Mouse (Mus musculus) urinary bladder, postnatal 14 days (tissue): Measurements from ENCODE around the gene Ltbp2.

Source experiments
- DNase-seq: peaks from one replicate; pipeline ENCODE4 v3.0.0; 2021; ENCODE audit warnings: low spot score

Gene Ltbp2

DNA sequence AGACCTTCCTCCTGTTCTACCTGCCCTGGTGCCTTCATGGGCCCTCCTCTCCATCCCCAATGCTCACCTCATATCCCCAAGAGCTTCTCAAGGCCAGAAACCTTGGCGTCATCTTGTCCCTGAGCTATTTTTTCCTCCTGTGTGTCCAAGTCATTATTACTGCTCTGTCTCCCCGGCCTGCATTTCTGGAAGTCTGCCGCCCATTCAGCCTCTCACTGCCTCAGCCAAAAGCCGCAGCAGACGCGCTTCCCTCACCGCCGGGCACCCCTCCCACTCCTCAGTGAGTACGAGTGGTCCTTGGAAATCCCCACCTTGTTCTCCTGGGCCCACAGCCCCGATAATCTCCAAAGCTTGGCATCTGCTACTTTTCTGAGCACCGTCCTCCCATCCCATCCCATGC lies 3.8 kb upstream of the Ltbp2 start:
- DNase-seq, result no peak

DNA sequence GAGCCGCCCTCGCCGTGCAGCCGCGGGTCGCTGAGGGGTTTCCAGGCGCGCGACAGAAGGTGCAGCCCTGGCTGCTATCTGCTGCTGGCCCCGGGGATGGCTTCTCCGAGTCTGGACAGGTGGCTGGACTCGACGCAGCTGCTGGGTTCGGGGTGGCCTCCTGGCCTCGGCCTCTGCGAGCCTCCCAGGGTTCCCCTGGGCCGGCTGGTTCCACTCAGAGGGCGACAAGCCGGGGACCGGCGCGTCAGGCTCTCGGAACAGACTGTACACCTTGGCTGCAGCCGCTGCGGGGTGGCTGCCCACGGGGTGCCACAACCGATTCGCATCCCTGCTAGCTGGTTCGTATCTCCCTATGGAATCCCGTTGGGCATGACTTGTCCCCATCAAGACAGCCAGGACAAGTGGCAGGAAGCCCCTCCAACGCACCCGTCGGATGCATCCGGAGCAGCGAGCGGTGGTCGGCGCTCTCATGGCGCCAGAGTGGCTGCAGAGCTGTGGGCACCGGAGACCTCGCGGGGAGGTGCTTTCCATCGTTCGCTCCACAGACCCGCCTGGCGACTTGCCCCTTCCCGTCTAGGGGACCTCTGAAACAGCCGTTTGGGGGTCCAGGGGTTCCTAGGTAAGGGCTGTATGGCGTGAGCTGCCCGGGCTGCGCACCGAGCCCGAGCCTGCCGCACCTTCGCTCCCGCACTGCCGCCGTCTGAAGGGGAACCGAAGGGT lies 411 bp downstream of the Ltbp2 start:
- no peak for DNase-seq

DNA sequence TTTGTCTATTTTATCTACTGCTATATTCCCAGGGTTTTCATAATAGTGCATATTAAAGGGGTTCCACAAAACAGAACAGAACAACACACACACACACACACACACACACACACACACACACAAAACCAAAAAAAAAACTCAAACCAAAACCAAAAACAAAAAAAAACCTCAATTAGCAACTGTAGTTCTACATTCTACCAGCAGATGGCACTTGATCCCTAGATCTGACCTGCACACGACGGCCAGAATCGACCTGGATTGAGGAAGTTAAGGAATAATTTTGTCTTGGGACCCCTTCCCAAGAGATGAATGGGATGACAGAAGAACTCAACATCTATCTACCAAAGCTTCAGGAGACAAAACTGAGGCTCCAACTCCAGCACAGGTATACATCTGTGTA lies 2.9 kb downstream of the Ltbp2 start:
- DNase-seq, result no peak

DNA sequence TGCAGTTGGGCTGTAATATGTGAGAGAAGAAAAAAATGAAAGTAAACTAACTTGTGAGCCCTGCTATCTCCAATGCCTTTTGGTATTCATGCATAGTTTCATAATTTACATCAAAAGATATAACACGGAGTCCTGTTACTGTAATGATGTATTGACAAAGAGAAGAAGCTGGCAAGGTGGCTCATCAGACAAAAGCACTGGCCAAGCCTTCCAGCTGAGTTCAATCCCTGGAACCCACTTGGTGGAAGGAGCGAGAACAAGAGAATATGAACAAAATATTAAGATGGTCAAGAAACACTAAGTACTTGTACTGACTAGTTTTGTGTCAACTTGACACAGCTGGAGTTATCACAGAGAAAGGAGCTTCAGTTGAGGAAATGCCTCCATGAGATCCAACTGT lies 4.0 kb downstream of the Ltbp2 start:
- DNase-seq, result no peak

DNA sequence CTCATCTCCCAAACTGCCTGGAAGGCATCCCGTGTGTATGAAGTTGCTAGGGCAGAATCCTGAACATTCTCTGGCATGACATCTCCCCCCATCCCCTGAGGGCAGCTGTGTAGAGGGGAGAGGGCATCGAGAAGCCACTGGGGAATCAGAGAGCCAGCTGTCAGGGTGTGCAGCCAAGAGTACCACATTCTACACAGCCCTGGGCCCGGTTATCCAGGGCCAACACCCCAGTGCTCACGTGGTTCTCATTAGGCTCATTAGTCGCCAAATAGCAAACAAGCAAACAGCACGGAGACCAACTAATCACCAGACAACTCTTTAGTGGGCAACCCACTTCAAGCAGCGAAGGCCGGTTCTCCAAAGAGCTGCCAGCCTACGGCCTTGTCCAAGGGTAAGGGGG lies 10.9 kb downstream of the Ltbp2 start:
- no peak for DNase-seq

DNA sequence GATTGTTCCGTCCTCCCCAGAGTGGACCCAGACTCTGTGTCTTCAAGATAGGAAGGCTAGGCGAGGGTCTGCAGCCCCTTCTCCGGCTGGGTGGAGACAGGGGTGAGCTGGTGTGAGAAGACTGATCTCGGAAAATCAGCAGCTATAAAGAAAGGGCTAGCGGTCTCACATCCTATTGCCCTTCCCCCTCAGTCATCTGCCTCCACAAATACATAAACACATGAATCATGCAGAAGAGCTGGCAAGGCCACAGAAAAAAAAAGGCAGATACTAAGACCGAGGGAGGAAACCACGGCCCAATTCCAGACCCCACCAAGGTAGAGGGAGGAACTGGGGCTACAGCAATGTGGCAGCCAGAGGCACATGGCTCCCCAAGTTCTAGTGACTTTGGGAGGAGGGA lies 11.5 kb downstream of the Ltbp2 start:
- DNase-seq, result peak; percentile 32

DNA sequence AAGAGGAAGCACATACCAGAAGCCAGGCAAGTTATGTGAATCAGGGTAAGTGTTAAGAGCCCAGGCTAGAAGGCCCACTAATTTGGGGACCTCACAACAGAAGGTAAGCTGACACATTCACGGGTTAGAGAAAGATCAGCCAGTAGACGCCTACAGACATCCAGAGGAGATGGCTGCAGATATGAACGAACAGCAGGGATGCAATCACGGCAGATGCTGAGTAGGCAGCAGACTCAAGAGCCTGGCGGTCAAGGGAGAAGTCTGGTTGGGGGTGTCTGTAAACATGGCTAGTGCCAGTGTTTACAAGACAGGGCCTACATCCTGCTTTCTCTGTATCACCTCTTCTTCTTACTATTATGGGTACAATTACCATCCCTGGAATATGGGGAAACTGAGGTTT lies 13.1 kb downstream of the Ltbp2 start:
- no peak for DNase-seq

DNA sequence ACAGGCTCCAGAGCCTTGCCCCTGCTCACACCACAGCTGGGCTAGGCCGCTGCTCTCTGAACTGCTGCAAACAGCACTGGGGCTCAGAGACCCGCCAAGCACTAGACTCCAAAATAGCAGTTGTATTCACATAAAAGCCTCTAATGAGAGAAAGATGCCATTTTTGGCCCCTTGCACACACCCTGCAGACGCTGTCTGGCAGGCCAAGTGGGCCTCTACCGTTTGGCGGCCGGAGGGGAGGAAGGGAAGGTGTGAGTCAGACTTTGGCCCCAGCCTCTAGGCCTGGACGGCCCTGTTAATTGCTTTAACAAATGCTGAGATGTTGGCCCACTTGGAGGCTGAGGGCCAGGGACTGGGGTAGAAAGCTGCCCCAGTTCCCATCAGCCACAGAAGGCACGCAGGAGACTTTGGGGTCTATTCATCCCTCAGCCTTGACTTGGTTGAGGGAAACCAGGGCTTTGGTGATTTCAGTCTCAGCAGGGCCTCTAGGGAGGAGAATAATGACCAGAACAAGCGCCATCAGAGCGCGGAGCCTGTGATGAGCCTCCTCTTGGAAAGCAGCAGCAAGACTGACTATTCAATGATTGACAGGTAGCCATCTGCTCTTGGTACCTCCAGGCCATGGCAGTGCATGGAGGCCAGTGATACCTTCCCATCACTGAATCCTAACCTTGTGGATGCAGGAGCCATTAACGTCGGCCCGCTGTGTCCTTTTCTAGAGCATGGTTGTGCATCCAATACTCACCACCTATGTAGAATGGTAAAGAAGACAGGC lies 14.0 kb downstream of the Ltbp2 start:
- peak; percentile 55 for DNase-seq

DNA sequence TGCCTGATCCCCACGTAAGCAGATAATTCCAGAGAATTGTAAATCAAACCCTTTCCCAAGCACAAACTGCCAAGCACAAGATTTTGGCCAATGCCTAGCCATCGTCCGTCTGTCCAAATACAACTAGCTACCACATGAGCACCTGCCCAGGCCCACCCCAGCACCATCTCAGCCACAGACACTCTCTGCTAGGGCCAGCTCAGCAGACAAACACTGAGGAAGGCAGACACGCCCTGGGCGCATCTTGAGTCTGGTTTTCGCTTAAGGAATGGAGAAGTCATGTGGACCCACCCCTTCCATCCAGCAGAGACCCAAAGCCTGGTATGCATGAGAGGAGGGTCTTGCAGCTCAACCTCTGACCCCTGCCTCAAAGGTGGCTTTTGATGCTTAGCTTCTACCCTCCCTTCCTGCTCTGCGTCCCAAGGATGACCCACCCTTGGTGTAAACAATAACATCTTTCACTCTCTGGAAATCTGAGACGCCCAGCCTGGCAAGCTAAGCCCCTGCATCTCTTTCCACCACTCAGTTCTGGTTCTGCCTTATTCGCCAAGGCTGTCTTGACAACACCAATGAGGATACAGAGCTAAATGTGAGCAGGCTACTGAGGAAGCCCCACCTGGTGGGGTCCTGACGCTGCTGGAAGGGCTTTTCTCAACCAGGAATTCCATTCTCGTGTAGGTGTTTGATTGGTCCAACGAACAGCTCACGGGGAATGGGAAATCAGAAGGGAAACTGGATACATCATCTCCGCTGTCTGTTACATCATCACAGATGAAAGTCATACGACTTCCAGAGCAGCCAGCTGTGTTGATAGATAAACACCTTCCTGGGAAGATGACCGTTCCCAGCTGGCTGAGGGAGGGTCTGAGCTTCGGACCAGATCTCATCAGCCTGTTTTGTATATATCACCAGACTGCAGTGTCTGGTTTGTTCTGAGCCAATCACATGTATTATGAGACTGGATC lies 17.9 kb downstream of the Ltbp2 start:
- no peak for DNase-seq

DNA sequence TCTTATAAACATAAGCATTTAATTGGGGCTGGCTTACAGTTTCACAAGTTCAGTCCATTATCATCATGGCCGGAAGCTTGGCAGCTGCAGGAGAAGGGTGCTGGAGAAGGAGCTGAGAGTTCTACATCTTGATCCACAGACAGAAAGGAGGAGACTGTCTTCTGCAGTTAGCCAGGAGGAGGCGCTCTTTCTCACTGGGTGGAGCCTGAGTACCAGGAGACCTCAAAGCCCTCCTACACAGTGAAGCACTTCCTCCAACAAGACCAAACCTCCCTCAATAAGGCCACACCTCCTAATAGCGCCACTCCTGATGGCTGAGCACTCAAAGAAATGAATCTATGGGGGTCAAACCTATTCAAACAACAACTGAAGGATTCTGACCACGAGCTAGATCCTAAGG lies 18.6 kb downstream of the Ltbp2 start:
- DNase-seq, result no peak

DNA sequence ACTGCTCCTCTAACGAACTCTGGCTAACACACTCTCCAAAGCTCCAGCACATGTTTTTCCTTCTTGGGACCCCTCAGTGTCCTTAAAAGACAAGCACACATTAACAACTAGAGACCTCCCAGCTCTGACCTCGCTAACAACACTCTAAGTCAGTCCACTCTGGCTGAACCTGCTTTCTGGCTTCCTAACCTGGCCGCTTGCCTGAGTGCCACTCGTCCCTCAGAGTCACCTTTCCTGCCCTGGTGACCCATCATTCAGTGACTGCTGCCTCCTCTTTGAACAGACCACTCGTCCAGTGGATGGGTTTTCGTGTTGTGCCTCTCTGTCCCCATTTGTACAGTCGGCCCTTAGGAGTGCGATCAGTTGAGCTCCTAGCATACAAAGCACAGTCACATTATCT lies 19.8 kb downstream of the Ltbp2 start:
- no peak for DNase-seq

DNA sequence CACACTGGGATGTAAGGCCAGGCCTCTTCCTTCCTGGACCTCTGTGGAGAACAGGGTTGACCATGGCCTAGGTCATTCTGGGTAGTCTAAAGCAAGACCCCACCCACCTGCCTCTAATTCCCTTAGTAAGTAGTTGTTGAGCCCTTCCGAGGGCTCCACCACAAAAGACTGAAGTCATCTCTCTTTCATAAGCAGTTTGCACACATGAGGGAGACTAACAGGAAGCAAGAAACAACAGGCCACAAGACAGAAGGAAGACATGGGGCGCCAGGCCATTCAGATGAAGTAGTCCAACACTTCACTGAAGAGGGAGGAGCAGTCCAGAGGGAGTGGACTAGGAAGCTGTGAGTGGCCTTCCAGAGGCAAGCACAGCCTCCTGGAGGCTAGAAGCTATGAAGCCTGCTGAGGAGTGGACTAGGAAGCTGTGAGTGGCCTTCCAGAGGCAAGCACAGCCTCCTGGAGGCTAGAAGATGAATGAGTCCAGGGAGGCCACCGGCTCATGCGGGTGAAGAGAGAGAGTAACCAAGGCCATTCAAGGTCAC lies 21.2 kb downstream of the Ltbp2 start:
- DNase-seq, result no peak

DNA sequence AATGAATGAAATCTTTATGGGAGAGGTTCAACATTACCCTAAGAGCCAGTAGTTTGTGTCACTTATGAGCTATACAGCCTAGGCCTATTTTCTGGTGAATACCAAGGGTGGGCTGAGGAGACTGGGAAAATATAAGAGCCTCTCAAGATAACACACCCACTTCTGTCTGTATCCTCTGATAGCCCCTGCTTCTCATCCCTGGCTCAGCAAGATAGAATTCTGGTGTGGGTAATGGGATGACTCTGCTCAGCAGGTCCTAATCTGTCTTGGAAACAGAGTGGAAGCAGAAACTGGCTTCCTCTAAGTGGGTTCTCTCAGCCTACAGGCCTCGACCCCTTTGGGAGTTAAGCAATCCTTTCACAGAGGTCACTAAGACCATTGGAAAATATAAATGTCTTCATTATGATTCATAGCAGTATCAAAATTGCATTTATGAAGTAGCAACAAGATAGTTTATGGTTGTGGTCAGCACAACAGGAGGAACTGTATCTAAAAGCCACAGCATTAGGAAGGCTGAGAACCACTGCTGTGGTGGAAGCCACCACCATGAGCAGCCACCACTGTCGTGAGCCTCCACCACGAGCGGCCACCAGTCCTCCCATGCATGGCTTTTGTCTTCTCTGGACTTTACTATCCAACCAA lies 21.8 kb downstream of the Ltbp2 start:
- DNase-seq, result no peak

DNA sequence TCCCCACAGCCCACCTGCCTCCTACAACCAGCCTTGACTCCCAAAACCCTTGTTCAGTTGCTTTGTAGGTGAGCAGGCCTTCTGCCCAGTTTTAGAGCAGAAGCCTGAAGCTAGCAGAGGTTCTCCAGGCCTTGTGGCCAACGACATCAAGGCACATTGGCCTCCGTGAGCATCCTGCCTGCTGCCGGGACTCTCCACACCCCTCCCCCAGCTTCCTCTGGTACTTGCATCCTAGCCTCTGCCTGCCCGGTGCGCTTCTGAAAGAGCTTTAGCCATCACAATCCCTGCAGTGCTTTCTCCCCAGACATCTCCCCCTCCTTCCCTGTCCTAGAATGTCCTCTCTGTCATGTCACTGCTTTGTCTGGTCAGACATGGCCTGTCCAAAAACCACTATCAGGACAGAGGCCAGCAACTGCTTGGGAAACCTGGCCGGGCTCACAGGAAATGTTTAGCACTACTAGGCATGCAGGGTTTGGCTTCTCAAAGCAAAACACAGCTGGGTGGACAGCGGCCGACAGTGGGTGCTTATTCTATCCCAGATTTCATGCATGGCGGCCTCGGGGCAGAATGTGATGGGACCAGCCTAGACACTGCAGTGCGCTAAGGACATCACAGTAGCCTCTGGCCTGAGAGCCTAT lies 24.8 kb downstream of the Ltbp2 start:
- DNase-seq, result no peak

DNA sequence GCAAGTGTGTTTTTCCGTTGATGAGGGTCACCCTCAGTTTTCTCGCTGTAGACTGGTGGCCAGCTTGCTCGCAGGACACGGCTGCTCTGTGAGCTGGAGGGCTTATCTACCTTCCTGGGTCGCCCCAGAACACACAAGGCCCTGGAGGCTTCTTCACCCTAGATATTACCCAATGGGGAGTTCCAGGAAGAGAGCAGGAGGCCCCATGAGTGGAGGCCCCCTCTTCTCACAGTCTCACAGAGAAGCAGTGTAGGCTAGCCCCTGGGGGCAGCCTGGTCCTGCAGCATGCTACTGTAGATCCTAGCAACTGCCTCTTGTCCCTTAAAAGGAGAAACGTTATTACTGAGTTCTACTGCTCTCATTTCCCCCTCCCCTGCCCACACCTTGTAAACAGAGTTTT lies 28.4 kb downstream of the Ltbp2 start:
- no peak for DNase-seq

DNA sequence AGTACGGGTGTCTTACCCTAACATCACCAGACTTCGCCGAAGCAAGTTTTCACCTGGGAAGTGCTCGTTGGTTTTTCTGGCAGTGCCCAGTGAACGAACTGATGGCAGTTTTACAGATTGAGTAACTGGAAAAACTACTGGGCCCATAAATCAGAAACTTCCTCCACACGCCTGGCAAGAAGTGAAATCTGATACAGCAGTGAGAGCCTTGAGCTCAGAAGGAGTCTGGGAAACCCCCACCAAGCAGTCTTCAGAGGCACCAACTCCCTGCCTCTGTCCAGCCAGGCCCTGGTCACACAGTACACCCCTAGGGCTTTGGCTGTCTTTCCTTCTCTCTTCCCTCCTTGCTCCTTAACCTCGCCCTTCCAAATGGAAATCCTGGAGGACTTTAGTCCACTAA lies 28.9 kb downstream of the Ltbp2 start:
- DNase-seq, result peak; percentile 59

DNA sequence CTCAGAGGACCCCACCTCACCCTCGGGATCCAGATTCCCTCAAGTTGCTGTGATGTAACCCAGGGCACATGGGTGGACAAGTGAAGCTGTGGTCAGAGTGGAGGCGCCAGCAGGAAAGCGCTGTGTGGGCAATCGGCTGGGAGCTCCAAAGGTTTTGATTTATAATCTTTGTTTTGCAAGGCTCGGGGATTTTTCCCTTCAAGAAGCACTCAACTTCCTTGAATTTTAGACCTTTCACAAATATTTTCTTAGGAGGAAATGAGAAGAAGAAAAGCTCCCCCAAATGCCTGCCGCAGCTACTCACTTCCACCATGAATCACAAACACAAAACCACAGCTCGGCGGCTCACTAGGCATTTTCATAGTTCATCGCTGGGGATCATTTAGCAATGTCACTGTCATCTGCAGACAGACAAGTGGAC lies 29.7 kb downstream of the Ltbp2 start:
- peak; percentile 24 for DNase-seq

DNA sequence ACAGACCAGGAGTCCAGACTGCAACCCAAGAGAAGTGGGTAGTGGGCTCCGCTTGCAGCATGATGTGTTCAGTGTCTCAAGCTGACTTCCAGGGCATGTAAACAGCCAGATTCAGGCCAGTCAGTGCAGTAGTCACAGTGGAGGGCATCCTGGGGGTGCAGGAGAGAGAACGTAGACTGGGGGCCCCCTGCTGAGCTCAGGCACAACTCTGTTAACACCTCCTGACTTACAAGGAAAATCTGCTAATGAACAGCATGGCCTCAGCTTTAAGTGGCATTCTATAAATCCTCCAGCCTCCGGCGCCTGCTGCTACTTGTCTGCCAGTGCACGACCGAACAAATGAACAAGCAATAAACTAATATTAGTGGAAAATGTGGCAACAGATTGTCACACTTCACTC lies 33.6 kb downstream of the Ltbp2 start:
- DNase-seq, result no peak

DNA sequence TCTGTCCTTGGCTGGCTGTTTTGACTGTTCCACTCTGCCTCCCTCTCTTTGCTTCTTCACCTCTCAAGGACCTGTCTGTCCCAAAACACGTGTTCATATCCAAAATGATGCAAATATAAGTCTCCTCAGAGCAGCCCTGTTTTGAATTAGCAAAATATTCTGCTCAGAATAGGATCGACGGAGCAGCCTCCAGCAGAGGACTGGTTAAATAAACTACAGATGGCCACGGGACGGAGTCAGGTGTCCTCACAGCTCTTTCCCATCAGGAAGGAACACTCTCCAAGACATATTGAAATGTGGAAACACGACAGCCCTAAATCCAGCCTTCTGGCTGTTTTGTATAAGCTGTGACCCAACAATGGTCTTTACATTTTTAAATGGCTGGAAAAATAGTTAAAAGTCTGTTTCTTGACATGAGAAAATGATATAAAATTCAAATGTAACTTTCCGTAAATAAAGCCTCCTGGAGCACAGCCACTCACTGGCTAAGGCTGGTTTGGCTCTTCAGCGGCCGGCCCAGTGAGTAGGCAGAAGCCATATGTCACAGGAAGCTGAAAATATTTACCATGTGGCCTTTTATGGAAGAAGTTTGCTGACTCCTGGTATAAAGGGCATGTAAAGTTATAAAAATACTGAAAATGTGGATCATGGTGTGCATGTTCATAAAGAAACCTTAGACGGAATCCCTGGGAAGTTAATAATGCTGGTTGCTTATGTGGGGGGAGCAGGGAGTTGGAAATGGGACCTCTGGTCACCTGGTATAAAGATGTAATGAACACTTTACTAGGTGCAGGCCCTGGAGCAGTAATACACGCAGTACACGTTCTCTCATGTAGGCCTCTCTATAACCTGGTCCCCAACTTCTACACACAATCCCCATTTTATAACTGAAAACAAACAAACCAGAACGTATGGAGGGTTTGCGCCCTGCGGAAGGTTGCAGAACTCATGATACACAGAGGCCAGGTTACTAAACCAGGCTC lies 34.9 kb downstream of the Ltbp2 start:
- no peak for DNase-seq

DNA sequence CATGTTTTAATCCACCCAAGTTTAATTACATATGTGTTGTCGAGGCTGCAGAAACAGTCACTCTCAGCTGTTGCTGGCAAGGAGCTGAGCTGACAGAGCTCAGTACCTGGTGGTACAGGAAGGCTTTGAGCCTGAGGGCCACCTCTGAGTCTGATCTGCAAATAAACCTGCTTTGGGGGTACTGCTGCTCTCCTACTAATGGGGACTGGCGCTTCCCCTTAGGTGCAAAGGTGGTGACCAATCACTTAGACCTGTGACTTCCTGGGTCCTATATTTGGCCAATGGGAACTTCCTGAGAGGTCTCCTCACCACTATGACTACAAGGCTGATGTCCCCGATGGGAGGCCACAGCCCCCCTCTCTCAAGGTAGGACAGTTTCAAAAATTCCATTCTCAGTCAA lies 35.6 kb downstream of the Ltbp2 start:
- DNase-seq, result no peak
